Mouse (Mus musculus) kidney, embryonic 16.5 days (tissue): ENCODE results near the gene Mme. TPM values are rescaled to one million over a fixed set of nuclear protein-coding genes. Genes with fewer than 3 reads are reported as not detected.

Source experiments
- ATAC-seq: fragments of 200-750 bp; cut with Nextera tagmentation; 2 replicates; pipeline ENCODE4 v1.8.0; 2017; ENCODE audit warnings: moderate TSS enrichment; ENCODE audit not compliant: low FRiP score, low TSS enrichment
- H3K27ac ChIP-seq: fragments of 300-500 bp; sonication (generic); 2 replicates; pipeline ENCODE4 v1.5.1; 2014; ENCODE audit warnings: low read length
- H3K27me3 ChIP-seq: fragments of 300-500 bp; sonication (generic); 2 replicates; pipeline ENCODE4 v1.6.1; 2014; ENCODE audit warnings: low read length, control low read depth, mixed read lengths; ENCODE audit not compliant: insufficient read depth
- H3K36me3 ChIP-seq: fragments of 300-500 bp; sonication (generic); 2 replicates; pipeline ENCODE4 v1.6.1; 2014; ENCODE audit warnings: low read length, control low read depth, mixed read lengths; ENCODE audit not compliant: insufficient read depth
- H3K4me1 ChIP-seq: fragments of 300-500 bp; sonication (generic); 2 replicates; pipeline ENCODE4 v1.6.1; 2014; ENCODE audit warnings: low read length, control low read depth, mixed read lengths; ENCODE audit not compliant: insufficient read depth
- H3K4me2 ChIP-seq: fragments of 300-500 bp; sonication (generic); replicated peaks from 2 replicates; pipeline ENCODE4 v1.6.1; 2014; ENCODE audit warnings: low read depth, low read length
- H3K4me3 ChIP-seq: fragments of 300-500 bp; sonication (generic); 2 replicates; pipeline ENCODE4 v1.5.1; 2014; ENCODE audit warnings: mild to moderate bottlenecking, low read length
- H3K9ac ChIP-seq: fragments of 300-500 bp; sonication (generic); replicated peaks from 2 replicates; pipeline ENCODE4 v1.6.1; 2014; ENCODE audit warnings: low read length
- H3K9me3 ChIP-seq: fragments of 300-500 bp; sonication (generic); 2 replicates; pipeline ENCODE4 v1.6.1; 2016; ENCODE audit warnings: low read length, control low read depth
- WGBS: fragments of 180-500 bp; shearing (Covaris S2); extraction: QIAGEN DNeasy Blood & Tissue Kit; methylation state at CpG from one replicate; pipeline ENCODE4 v1.1.7; 2014; 5-methylcytosine and 5-hydroxymethylcytosine counted together
- polyA plus RNA-seq: library from polyadenylated mRNA; unstranded; fragments of >200 nt; fragmentation: Nextera tagmentation; extraction: Ambion mirVana; gene quantifications from 2 replicates; pipeline ENCODE4 v1.2.1, GENCODE M21; 2015

The Mme gene
- 38.2 and 42.0 TPM in 2 replicates for polyA plus RNA-seq

DNA sequence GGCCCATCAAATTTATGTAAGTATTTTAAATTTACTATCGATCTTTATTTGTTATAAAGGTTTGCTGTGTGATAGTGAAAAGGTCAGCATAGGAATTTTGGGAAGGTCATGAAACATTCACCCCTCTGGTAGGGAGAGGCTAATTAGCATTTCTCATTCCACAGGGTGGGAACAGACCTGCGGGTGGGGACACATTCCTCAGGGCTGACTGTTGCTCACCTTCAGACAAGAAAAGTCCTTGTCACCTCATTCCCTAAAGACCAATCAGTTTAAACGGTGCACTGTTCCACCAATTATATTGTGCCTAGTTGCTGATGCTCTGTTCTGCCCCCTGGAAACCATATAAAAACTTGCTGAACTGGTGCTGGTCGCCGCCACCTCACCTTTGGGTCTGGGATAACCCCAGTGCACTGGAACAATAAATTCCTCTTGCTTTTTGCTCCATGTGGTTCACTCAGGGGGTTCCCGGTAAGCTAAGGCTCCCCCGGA lies at the start of gene Mme:
Mme (plus strand) TSS at position 439 of the 489 bp plus-strand sequence.
- H3K9ac ChIP-seq, result no peak within 1 kb of the TSS
- H3K27me3 ChIP-seq, result no peaks in the 10 kb centered on the region
- H3K4me1 ChIP-seq, result no peaks in the 10 kb centered on the region
- no peak within 1 kb of the TSS for H3K4me3 ChIP-seq
- 79% methylated on average over 7 of the region's 7 CpGs for WGBS
- no peaks in the 10 kb centered on the region for H3K9me3 ChIP-seq
- no peaks in the 10 kb centered on the region for H3K36me3 ChIP-seq
- no peak within 1 kb of the TSS for H3K27ac ChIP-seq
- no peak within 1 kb of the TSS for H3K4me2 ChIP-seq
- ATAC-seq, result no peak

GRCm38 (mm10) chr3:63196565-63196964 lies 44.8 kb upstream of the Mme start:
- H3K9me3 ChIP-seq, result no peaks in the 10 kb centered on the region
- H3K36me3 ChIP-seq, result no peaks in the 10 kb centered on the region
- H3K4me3 ChIP-seq, result no peak overlapping the region
- no peak for ATAC-seq
- 63% methylated on average over 3 of the region's 3 CpGs for WGBS
- no peak overlapping the region for H3K9ac ChIP-seq
- H3K4me2 ChIP-seq, result no peak overlapping the region
- H3K27me3 ChIP-seq, result no peaks in the 10 kb centered on the region
- no peaks in the 10 kb centered on the region for H3K4me1 ChIP-seq
- no peak overlapping the region for H3K27ac ChIP-seq

- Histone ChIP-seq H3K27ac (no peak overlapping the region), H3K27me3 (no peaks in the 10 kb centered on the region), H3K36me3 (no peaks in the 10 kb centered on the region), H3K9ac (no peak overlapping the region), H3K4me1 (no peaks in the 10 kb centered on the region), H3K4me2 (no peak overlapping the region), H3K4me3 (no peak overlapping the region), H3K9me3 (no peaks in the 10 kb centered on the region)
- WGBS, result 96% methylated on average over 2 of the region's 2 CpGs
- no peak for ATAC-seq
Observed at GRCm38 (mm10) chr3:63198026-63198425, 43.3 kb upstream of the Mme start.

DNA sequence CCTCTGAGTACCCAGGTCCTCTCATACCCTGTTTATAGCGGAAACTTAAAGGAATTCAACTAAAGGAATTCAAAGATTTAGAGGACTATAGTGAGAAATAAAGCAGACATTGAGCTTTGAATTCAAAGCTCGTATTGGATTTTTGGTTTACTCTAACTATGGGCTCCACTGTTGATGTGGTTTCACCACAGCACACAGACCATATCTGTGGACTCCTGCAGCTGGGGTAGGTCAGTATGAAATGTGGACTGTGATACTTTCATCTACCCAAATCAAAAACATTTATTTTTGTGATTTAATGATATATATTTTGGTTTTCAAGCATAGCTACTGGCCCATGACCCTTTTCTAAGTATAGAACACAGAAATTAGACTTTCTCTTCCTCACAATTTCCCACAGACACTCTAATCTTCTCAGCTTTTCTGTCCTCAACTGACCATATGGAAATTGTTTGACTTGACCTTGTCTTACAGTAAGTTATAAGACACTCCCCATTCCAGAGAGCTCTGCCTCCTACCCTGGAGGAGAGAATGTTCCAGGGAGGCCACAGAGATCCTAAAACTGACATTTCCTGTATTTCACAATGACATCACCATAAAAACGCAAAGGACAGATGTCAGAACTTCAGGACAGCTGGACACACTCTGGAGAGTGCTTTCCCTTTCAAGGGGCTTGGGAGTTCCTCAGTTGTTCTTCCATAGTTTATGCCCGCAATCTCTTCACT lies 19.3 kb upstream of the Mme start:
- Histone ChIP-seq H3K4me2 (no peak overlapping the region), H3K27ac (no peak overlapping the region), H3K9me3 (no peaks in the 10 kb centered on the region), H3K36me3 (no peaks in the 10 kb centered on the region), H3K4me3 (no peak overlapping the region), H3K4me1 (no peaks in the 10 kb centered on the region), H3K27me3 (no peaks in the 10 kb centered on the region), H3K9ac (no peak overlapping the region)
- 54% methylated on average over 4 of the region's 4 CpGs for WGBS
- peak; percentile 89 for ATAC-seq

GRCm38 (mm10) chr3:63223676-63224075 lies 17.7 kb upstream of the Mme start:
- H3K4me3 ChIP-seq, result no peak overlapping the region
- H3K9ac ChIP-seq, result no peak overlapping the region
- H3K4me2 ChIP-seq, result no peak overlapping the region
- H3K27ac ChIP-seq, result no peak overlapping the region
- no peaks in the 10 kb centered on the region for H3K4me1 ChIP-seq
- H3K27me3 ChIP-seq, result no peaks in the 10 kb centered on the region
- H3K9me3 ChIP-seq, result no peaks in the 10 kb centered on the region
- H3K36me3 ChIP-seq, result no peaks in the 10 kb centered on the region
- 84% methylated on average over 1 of the region's 1 CpGs for WGBS
- ATAC-seq, result no peak

- H3K4me1 ChIP-seq, result no peaks in the 10 kb centered on the region
- 78% methylated on average over 2 of the region's 2 CpGs for WGBS
- ATAC-seq, result no peak
- no peaks in the 10 kb centered on the region for H3K27me3 ChIP-seq
- no peak overlapping the region for H3K9ac ChIP-seq
- H3K4me2 ChIP-seq, result no peak overlapping the region
- H3K36me3 ChIP-seq, result no peaks in the 10 kb centered on the region
- no peak overlapping the region for H3K4me3 ChIP-seq
- H3K27ac ChIP-seq, result no peak overlapping the region
- no peaks in the 10 kb centered on the region for H3K9me3 ChIP-seq
Observed at GRCm38 (mm10) chr3:63235957-63236356, 5.4 kb upstream of the Mme start.

GRCm38 (mm10) chr3:63243721-63244120 lies 2.4 kb downstream of the Mme start:
- H3K9ac ChIP-seq, result no peak overlapping the region
- no peak overlapping the region for H3K4me3 ChIP-seq
- no peak for ATAC-seq

DNA sequence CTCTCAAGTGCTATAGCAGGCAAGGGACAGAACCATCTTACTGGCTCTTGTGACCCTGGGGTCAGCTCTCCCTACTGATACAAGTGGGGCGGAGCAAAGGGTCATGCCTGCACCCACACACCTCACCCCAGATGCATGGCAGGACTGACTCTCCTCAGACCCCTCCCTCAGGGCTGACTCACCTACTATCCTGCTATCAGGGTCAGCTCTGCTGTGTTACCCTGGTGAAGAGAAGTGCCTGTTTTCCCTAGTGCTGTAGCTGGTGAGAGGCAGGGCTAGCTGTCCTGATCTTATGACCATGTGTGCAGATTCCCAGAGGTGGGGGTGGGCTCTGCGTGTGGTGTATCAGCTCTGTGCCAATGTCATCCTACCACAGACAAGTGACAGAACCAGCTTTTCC lies 30.8 kb downstream of the Mme start:
- Histone ChIP-seq H3K9me3 (no peaks in the 10 kb centered on the region), H3K27me3 (no peaks in the 10 kb centered on the region), H3K4me2 (no peak overlapping the region), H3K4me3 (no peak overlapping the region), H3K9ac (no peak overlapping the region), H3K27ac (no peak overlapping the region), H3K36me3 (no peaks in the 10 kb centered on the region), H3K4me1 (no peaks in the 10 kb centered on the region)
- no peak for ATAC-seq
- 86% methylated on average over 2 of the region's 2 CpGs for WGBS

More at GRCm38 (mm10) chr3:63243721-63244120, 2.4 kb downstream of the Mme start:
- Histone ChIP-seq H3K4me1 (no peaks in the 10 kb centered on the region), H3K4me2 (no peak overlapping the region), H3K27me3 (no peaks in the 10 kb centered on the region), H3K9me3 (0 out of 2 replicates have a peak, but pooled peaks cover 8% of the 10 kb centered on the region), H3K36me3 (no peaks in the 10 kb centered on the region), H3K27ac (no peak overlapping the region)

DNA sequence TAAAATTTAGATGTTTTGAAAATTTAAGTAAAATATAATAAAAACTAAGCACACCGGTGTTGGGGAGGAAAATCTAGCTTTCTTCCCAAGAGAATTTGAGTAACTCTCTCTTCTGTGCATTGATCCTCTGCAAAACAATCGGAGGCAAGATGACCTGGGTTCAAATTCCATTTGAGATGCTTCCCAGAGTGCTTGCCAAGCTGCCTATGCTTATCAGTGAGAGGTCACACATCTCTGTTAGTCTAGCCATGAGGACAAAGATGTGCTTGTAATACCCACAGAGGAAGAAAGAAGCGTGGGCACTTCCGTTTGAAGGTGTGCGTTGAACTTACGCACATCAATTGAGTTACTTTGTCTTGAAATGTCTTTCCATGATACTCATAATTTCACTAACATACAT lies 53.0 kb downstream of the Mme start:
- Histone ChIP-seq H3K9ac (no peak overlapping the region), H3K27me3 (no peaks in the 10 kb centered on the region; the same call in 1 of the 2 replicates), H3K4me3 (no peak overlapping the region), H3K27ac (no peak overlapping the region), H3K4me1 (no peaks in the 10 kb centered on the region), H3K4me2 (no peak overlapping the region), H3K9me3 (no peaks in the 10 kb centered on the region), H3K36me3 (no peaks in the 10 kb centered on the region)
- 80% methylated on average over 6 of the region's 6 CpGs for WGBS
- ATAC-seq, result no peak

DNA sequence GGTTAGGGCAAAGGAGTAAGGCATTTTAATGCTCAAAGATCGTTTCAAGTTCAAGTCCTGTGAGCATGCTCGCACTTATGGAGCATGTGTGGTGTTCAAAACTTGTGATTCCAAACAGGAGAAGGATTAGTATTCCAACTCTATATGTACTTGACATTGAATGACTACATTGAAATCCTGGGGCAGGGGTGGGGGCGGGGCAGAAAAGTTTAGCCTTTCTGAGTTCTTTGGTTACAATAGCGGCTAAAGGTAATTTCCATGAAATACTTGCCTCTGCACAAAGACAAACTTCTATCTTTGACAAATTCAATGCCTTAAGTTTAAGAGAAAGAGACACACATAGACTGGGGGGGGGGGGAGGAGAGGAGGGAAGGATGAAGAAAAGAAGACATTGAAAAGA lies 53.5 kb downstream of the Mme start:
- no peaks in the 10 kb centered on the region for H3K36me3 ChIP-seq
- no peak for ATAC-seq
- H3K9ac ChIP-seq, result peak overlapping the region; percentile 81
- H3K4me3 ChIP-seq, result peak overlapping the region; percentile 62
- WGBS, result 39% methylated on average over 4 of the region's 4 CpGs
- no peaks in the 10 kb centered on the region; the same call in 1 of the 2 replicates for H3K27me3 ChIP-seq
- no peaks in the 10 kb centered on the region for H3K4me1 ChIP-seq
- H3K4me2 ChIP-seq, result peak overlapping the region; percentile 91
- H3K9me3 ChIP-seq, result no peaks in the 10 kb centered on the region
- H3K27ac ChIP-seq, result peak overlapping the region; percentile 91
